Mouse (Mus musculus): ENCODE measurements around the gene Slc18a3.

GRCm38 (mm10) chr14:32464601-32465505, at the start of gene Slc18a3:
- TF ChIP-seq CTCF (IDR thresholded peaks at IDR 0.05; ENCODE audit: control insufficient read depth, insufficient read depth, insufficient read length) (no peak), USF1 (IDR thresholded peaks at IDR 0.05; ENCODE audit: low read depth) (no peak), MAX (IDR thresholded peaks at IDR 0.05) (no peak), FOSL1 (IDR thresholded peaks at IDR 0.05; ENCODE audit: insufficient read depth, low read length, poor library complexity, severe bottlenecking) (no peak)

Measured in C2C12 (cell line).